ENCODE assay signal across 8 mouse cellular contexts in the genomic region with DNA sequence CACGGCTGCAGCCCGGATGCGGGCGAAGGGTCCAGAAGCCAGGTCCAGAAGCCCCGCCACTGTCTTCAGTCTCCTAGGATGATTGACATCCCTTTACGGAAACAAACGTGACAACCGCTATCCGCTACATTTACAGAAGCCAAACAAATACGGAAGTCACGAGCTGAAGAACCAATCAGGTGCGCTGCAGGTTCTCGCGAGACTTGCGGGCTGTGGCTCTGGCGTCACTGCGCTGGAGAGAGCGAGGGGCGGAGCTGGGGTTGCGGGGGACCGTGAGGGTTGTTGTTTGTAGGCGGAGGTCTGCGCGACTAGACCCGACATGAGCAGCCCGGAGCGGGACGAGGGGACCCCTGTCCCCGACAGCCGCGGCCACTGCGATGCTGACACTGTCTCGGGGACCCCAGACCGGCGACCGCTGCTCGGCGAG. TPM values are rescaled to one million over a fixed set of nuclear protein-coding genes. Genes with fewer than 3 reads are reported as not detected.
DNase-seq lines count a peak whose midpoint lies in the region; ATAC-seq lines count a peak whose summit lies in the region.

A gene (plus strand): TSS at position 229 of the 427 bp plus-strand sequence.

- peak; percentile 97 for DNase-seq in MEL-GATA-1-ER (ENCODE audit: extremely low read depth, low read depth)
- peak; percentile 95 for DNase-seq in cerebellum, adult 8-10 months
- DNase-seq in forelimb bud, embryonic 11.5 days (ENCODE audit: low read depth, low spot score) = peak; percentile 97
- DNase-seq in layer of hippocampus, adult 9-10 months (ENCODE audit: low spot score) = peak; percentile 98
- peak; percentile 93 for DNase-seq in ovary, postnatal 10 days (ENCODE audit: low spot score)
- peak; percentile 97 to 98 for DNase-seq in thymus, postnatal 10 days (ENCODE audit: low spot score in 2 of 2)

- H3K4me3 ChIP-seq in lung, embryonic 16.5 days (ENCODE audit: low read length) = peak within 1 kb of the TSS; percentile 99

- peak within 1 kb of the TSS; percentile 81 for H3K27ac ChIP-seq in lung, embryonic 16.5 days (ENCODE audit: low read length)

- WGBS in lung, embryonic 16.5 days = under 1% methylated on average over 38 of the region's 38 CpGs

- peak within 1 kb of the TSS; percentile 98 for H3K9ac ChIP-seq in lung, embryonic 16.5 days (ENCODE audit: low read length)

- peaks cover under 1% of the 10 kb centered on the region for H3K36me3 ChIP-seq in lung, embryonic 16.5 days (ENCODE audit: control insufficient read depth, insufficient read depth, low read length)

- peak; percentile 93 to 97 for ATAC-seq in hematopoietic stem cell, adult 5-6 weeks (replicated peaks in 1 of 2; ENCODE audit: insufficient read depth in 1 of 2, low FRiP score in 2 of 2, low TSS enrichment in 1 of 2, low read depth in 1 of 2, poor library complexity in 2 of 2, severe bottlenecking in 2 of 2)
- peak; percentile 98 for ATAC-seq in lung, embryonic 16.5 days (ENCODE audit: low read depth)

- peaks cover 10% of the 10 kb centered on the region for H3K4me1 ChIP-seq in lung, embryonic 16.5 days (replicated peaks; ENCODE audit: control insufficient read depth, insufficient read depth, low read length)

- H3K27me3 ChIP-seq in lung, embryonic 16.5 days (ENCODE audit: control insufficient read depth, insufficient read depth, low read depth, low read length) = no peaks in the 10 kb centered on the region

- H3K4me2 ChIP-seq in lung, embryonic 16.5 days (ENCODE audit: low read depth, low read length) = peak within 1 kb of the TSS; percentile 70

- no peaks in the 10 kb centered on the region for H3K9me3 ChIP-seq in lung, embryonic 16.5 days (ENCODE audit: control insufficient read depth, low read length)

RNA-seq across cellular contexts. Expression of the gene that starts here (rescaled TPM):
- total RNA-seq in hematopoietic stem cell, adult 5-6 weeks (2017) = 88.4 and 89.4 TPM in 2 replicates
- 66.8 and 68.1 TPM in 2 replicates for polyA plus RNA-seq in lung, embryonic 16.5 days (2015; fragmentation: Nextera tagmentation; extraction: Ambion mirVana)

Comparison
In these comparisons a context has a peak if more than half of its experiments do, and no peak if none do; other contexts are left out.
1. Peak in every context shown above with its lines: DNase-seq, ATAC-seq, H3K4me3 ChIP-seq and H3K27ac ChIP-seq.